Mouse (Mus musculus): Measurements from ENCODE around the gene Rnf31.

Rnf31 gene

DNA sequence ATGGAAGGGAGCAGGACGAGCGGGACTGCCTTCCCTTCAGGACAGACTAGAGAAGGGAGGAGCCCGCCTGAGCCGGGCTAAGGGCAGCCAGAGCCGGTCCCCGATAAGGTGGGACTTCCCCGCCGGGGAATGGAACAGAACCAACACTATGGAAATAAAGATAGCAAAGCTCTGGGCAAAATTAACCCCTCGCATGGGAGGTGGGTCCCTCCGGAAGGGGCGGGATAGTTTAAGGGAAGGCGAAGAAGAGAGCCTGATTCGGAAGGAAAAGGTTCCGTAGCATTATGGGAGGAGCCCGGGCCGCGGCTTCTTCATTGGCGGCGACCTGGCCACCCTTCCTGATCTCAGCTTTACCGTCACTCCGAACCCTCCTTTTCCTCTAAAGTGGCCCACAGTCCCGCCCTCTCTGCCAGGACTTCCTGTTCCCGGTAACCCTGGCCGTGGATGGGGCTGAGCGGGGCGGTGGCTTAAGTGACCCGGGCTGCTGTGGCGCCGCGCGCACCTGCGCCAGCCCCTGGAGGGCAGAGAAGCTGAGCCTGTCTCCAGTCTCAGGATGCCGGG lies at the start of gene Rnf31:
Rnf31 (plus strand) TSS at position 378 of the 561 bp plus-strand sequence.
- in situ Hi-C loops (cut with MboI, MseI), result no loop called here

DNA sequence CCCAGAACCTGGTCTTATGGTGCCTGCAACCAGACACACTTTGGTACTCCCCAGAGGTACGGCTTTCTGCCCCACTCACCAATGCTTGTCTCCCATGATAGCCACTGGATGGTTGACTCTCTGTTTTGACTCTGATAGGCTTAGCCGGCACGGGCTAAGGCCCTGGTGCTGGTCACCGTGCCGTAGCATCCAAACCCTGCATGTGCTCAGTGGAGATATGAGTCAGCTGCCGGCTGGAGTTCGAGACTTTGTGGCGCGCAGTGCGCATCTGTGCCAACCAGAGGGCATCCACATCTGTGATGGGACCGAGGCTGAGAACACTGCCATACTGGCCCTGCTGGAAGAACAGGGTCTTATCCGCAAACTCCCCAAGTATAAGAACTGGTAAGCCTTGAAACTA lies 49.2 kb upstream of the Rnf31 start:
- in situ Hi-C loops (cut with MboI, MseI), result no loop called here

GRCm38 (mm10) chr14:55544334-55544733 lies 47.2 kb upstream of the Rnf31 start:
- in situ Hi-C loops (cut with MboI, MseI), result no loop called here

- in situ Hi-C loops (cut with MboI, MseI), result no loop called here
Observed at GRCm38 (mm10) chr14:55550191-55550590, 41.3 kb upstream of the Rnf31 start.

DNA sequence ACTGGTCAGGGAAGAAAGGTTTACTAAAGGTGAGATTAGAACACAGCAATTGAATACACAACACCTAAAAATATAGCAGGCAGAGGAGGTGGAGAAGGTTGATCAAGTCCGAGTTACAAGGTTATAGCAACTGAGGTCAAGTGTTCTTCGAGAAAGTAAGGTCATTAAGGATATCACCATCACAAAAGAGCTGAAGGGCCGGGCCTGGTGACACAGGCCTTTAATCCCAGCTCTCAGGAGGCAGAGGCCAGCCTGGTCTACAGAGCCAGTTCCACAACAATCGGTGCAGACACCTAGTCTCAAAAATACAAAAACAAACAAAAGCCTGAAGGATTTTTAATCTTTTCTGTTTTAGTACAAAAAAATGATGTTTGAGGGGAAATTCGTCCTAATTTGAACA lies 40.2 kb upstream of the Rnf31 start:
- in situ Hi-C loops (cut with MboI, MseI), result no loop called here

DNA sequence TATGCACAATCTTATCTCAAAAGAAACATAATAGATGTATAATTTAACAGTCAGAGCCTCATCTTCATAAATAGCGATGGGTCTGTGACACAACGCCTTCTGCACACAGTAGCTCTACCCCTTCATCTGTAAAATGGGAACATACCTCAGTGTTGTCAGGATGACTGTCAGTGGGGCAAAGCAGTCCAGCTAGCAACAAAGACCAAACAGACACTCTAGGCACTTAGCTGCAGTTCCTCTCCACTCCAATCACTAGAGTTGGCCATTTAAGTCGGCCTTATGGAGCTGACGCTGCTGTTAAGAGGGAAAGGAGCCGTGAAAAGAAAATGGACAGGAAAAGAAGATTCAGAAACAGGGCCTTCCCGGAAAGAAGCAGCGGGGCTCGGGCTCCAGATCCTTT lies 39.7 kb upstream of the Rnf31 start:
- in situ Hi-C loops (cut with MboI, MseI), result no loop called here

DNA sequence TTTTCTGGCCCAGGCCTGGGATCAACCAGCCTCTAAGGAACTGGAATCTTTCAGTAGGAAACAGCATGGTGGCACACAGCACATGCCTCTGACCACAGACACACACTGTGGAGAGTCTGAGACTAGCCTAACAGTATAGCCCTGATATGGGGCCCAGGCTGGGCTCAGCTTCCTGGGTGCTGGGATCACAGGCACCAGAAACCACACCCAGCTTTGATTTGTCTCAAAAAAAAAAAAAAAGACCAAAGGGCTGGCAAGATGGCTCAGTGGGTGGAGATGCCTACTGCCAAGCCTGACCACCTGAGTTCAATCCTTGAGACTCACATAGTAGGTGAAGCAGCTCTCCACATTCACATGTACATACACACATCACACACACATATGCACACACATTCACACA lies 36.9 kb upstream of the Rnf31 start:
- in situ Hi-C loops (cut with MboI, MseI), result no loop called here

DNA sequence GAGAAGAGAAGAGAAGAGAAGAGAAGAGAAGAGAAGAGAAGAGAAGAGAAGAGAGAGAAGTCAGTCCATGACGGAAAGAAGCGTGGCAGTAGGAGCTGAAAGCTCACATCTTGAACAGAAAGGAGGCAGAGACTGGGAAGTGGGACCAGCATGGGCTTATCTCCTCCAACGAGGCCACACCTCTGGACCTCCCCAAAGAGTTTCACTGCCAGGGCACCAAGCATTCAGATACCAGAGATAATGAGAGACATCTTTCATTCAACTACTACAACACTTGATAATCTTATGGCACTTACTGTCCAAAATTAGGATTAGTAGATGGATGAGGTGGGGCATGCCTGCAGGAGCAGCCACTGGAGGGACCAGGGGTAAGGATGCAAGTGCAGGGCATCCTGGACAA lies 35.7 kb upstream of the Rnf31 start:
- in situ Hi-C loops (cut with MboI, MseI), result no loop called here

GRCm38 (mm10) chr14:55557003-55557402 lies 34.5 kb upstream of the Rnf31 start:
- in situ Hi-C loops (cut with MboI, MseI), result no loop called here

DNA sequence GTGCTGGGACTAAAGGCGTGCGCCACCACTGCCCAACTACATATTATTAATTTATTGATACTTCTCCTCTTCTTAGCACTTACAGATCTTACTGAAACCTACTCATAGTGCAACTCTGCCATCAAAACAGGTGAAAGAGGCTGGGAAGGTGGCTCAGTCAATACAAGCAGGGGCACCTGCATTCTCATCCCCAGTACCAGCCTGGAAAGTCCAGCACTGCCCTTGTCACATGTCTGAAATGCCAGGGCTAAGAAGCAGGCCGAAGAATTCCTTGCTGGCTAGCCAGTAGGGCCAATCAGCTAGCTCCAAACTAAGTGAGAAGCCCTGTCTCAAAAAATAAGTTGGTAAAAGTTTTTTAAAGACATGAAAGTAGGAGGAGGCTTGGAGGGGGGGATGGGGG lies 33.9 kb upstream of the Rnf31 start:
- in situ Hi-C loops (cut with MboI, MseI), result no loop called here

DNA sequence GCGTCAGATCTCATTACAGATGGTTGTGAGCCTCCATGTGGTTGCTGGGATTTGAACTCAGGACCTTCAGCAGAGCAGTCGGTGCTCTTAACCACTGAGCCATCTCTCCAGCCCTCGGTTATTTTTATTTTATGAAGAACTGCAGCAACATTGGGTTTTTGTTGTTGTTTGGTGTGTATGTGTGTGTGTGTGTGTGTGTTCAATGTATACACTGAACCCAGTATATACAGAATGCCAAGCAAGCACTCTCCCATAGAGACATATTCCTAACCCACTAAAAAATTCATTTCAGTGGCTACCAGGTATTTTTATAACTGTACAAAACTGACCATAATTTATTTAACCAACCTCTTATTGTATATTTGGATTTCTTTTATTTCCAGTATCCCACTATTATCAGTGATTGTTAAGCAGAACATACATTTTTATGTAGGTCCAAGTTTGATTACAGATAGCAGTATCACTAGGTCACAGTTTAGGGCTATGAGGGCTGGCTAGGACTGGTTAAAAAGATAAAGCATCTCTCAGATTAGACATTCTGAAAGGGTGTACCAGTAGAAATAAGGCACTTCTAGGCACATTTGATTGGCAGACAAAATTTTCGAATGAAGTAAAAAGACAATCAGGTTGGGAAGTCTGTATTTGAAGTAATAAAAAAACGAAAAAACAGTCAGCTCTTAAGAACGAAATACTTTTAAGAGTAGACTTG lies 32.6 kb upstream of the Rnf31 start:
- in situ Hi-C loops (cut with MboI, MseI), result no loop called here

- in situ Hi-C loops (cut with MboI, MseI), result loop anchor here (10.0 kb wide), 2 partner anchors 65 to 185 kb away; partner anchors contain the start of genes Dhrs1 and Nop9
Observed at GRCm38 (mm10) chr14:55559799-55560201, 31.7 kb upstream of the Rnf31 start, which contains the start of gene Dcaf11. Gene Dcaf11 (plus strand): TSS chr14:55560006.

- in situ Hi-C loops (cut with MboI, MseI), result loop anchor here (10.0 kb wide), 2 partner anchors 64 to 184 kb away; partner anchors contain the start of genes Dhrs1 and Nop9
Observed at GRCm38 (mm10) chr14:55560202-55561073, 31.1 kb upstream of the Rnf31 start, which contains the start of gene A730061H03Rik. Gene A730061H03Rik (minus strand): TSS chr14:55560406.

- in situ Hi-C loops (cut with MboI, MseI), result loop anchor here (10.0 kb wide), 2 partner anchors 63 to 183 kb away; partner anchors contain the start of genes Dhrs1 and Nop9
Observed at GRCm38 (mm10) chr14:55561860-55562259, 29.6 kb upstream of the Rnf31 start.

DNA sequence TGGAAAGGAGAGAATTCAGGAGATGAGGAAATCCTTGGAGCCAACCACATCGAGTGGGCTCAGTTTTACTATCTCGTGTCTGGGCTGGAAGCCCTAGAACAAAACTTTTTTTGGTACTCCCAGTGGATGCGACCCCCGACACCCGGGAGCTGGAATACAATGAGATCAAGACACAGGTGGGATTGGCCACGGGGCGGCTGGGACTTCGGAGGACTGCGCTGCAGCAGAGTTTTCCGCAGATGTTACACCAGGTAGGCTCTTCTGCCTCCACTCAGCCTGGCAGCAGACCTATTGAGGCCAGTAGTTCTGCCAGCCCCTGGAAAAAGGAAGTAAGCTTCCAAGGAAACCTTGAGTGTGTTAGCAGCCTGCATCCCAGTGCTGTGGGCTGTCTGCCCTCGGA lies 28.3 kb upstream of the Rnf31 start:
- in situ Hi-C loops (cut with MboI, MseI), result loop anchor here (10.0 kb wide), 2 partner anchors 62 to 182 kb away; partner anchors contain the start of genes Dhrs1 and Nop9

- in situ Hi-C loops (cut with MboI, MseI), result loop anchor here (10.0 kb wide), 2 partner anchors 59 to 179 kb away; partner anchors contain the start of genes Dhrs1 and Nop9
Observed at GRCm38 (mm10) chr14:55565748-55566147, 25.8 kb upstream of the Rnf31 start.

GRCm38 (mm10) chr14:55567496-55567895 lies 24.0 kb upstream of the Rnf31 start:
- in situ Hi-C loops (cut with MboI, MseI), result loop anchor here (10.0 kb wide), 2 partner anchors 57 to 177 kb away; partner anchors contain the start of genes Dhrs1 and Nop9

DNA sequence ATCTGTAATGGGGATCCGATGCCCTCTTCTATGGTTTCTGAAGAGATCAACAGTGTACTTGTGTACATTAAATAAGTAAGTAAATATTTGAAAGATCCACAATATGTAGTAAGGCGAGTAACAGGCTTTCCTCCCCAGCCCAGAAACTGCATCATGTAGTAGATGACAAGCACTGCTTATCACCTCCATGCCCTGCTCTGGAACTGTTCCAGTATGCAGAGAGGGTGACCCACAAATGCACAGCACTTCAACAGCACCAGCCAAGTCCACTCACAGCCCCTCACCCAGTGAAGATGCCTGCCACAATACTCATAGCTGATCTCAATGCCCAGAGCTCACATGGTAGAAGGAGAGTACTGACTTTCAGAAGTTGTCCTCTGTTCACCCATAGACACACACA lies 20.9 kb upstream of the Rnf31 start:
- in situ Hi-C loops (cut with MboI, MseI), result no loop called here

DNA sequence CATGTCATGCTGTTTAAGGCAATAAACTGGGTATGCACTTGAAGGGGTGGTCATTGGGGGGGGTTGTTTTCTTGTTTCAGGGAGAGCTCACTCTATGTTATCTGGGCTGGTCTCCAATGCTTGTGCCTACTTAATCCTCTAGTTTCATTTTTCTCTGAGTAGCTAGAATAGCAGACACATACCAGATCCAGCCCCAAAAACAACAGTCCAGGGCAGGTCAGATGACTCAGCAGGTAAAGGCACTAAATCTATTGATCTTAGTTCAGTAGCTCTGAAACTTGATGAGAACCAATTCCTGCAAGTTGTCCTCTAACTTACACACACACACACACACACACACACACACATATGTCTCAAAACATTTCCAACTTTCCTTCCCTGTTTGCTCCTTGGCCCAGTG lies 19.7 kb upstream of the Rnf31 start:
- in situ Hi-C loops (cut with MboI, MseI), result no loop called here

GRCm38 (mm10) chr14:55575302-55575701 lies 16.2 kb upstream of the Rnf31 start, which contains the start of gene Fitm1:
Gene Fitm1 (plus strand): TSS chr14:55575617.
- in situ Hi-C loops (cut with MboI, MseI), result no loop called here

GRCm38 (mm10) chr14:55575711-55576110 lies 15.8 kb upstream of the Rnf31 start:
- in situ Hi-C loops (cut with MboI, MseI), result no loop called here

- in situ Hi-C loops (cut with MboI, MseI), result no loop called here
Observed at GRCm38 (mm10) chr14:55576376-55576775, 15.1 kb upstream of the Rnf31 start.

Measured in T-helper 2 cell (primary cell).